Mouse (Mus musculus) CH12.LX (cell line): Measurements from ENCODE around the gene Dgkh.

ENCODE experiments used
- CTCF ChIP-seq, 2 experiments: IDR thresholded peaks in 1 of 2; conservative IDR thresholded peaks in 1 of 2; 2 replicates each; pipeline ENCODE4 v1.5.1; 2011 to 2012; ENCODE audit warnings: low read depth in 2 of 2, low read length in 2 of 2, improper control_type of control experiment in 1 of 2, inconsistent platforms in 1 of 2, mild to moderate bottlenecking in 1 of 2, moderate library complexity in 1 of 2
- EP300 ChIP-seq: IDR thresholded peaks from 2 replicates; pipeline ENCODE4 v1.6.1; 2011; ENCODE audit warnings: low read length, improper control_type of control experiment
- KAT2A ChIP-seq: IDR thresholded peaks from 2 replicates; pipeline ENCODE4 v1.6.1; 2012; ENCODE audit warnings: low read length, improper control_type of control experiment, inconsistent platforms; ENCODE audit not compliant: insufficient replicate concordance
- MAX ChIP-seq: IDR thresholded peaks from 2 replicates; pipeline ENCODE4 v1.6.1; 2011; ENCODE audit warnings: low read length, improper control_type of control experiment
- MYC ChIP-seq: IDR thresholded peaks from 2 replicates; pipeline ENCODE4 v1.6.1; 2011; ENCODE audit warnings: low read depth, mild to moderate bottlenecking, improper control_type of control experiment, low read length
- POLR2A ChIP-seq: IDR thresholded peaks from 2 replicates; pipeline ENCODE4 v1.6.1; 2011; ENCODE audit warnings: low read depth, mild to moderate bottlenecking, improper control_type of control experiment, low read length
- POLR2AphosphoS2 ChIP-seq: IDR thresholded peaks from 2 replicates; pipeline ENCODE4 v1.6.1; 2011; ENCODE audit warnings: low read depth, low read length, improper control_type of control experiment
- RCOR1 ChIP-seq: conservative IDR thresholded peaks from 2 replicates; pipeline ENCODE4 v1.6.1; 2012; ENCODE audit warnings: low read depth, mild to moderate bottlenecking, inconsistent platforms, low read length, improper control_type of control experiment

- TF ChIP-seq MYC (no peak), EP300 (no peak), CTCF (conservative IDR thresholded peaks at IDR 0.05 in 1 of 2, IDR thresholded peaks at IDR 0.05 in 1 of 2; ENCODE audit: low read depth in 2 of 2, low read length in 2 of 2) (peak; percentile 12 to 72; a peak in 2 of 4 replicates), MAX (no peak), RCOR1 (no peak), POLR2A (no peak), KAT2A (no peak), POLR2AphosphoS2 (no peak)
These were observed 62.6 kb downstream of the Dgkh start for GRCm38 (mm10) chr14:78669986-78670385.
